Mouse (Mus musculus) hindbrain, embryonic 14.5 days (tissue): ENCODE measurements around the gene Hist1h4d. TPM values are rescaled to one million over a fixed set of nuclear protein-coding genes. Genes with fewer than 3 reads are reported as not detected.
"Not testable (repeated sequence)": the region's sequence is repeated elsewhere in the genome, so short reads cannot be mapped to it uniquely, and the experiment has no call there.

Experiments
- ATAC-seq: fragments of 200-750 bp; cut with Nextera tagmentation; 2 replicates; pipeline ENCODE4 v1.8.0; 2017; ENCODE audit warnings: moderate number of reproducible peaks, mild to moderate bottlenecking, moderate TSS enrichment, moderate library complexity; ENCODE audit not compliant: low FRiP score
- DNase-seq: peaks from one replicate; pipeline ENCODE4 v3.0.0-alpha.2; 2015; ENCODE audit warnings: low spot score
- H3K27ac ChIP-seq: fragments of 300-500 bp; sonication (generic); 2 replicates; pipeline ENCODE4 v1.5.1; 2014; ENCODE audit warnings: mild to moderate bottlenecking, moderate library complexity
- H3K27me3 ChIP-seq: fragments of 300-500 bp; sonication (generic); 2 replicates; pipeline ENCODE4 v1.6.1; 2014; ENCODE audit warnings: mild to moderate bottlenecking, low read length, mixed read lengths; ENCODE audit not compliant: control insufficient read depth, insufficient read depth
- H3K36me3 ChIP-seq: fragments of 300-500 bp; sonication (generic); replicated peaks from 2 replicates; pipeline ENCODE4 v1.6.1; 2014; ENCODE audit not compliant: control insufficient read depth, insufficient read depth
- H3K4me1 ChIP-seq: fragments of 300-500 bp; sonication (generic); replicated peaks from 2 replicates; pipeline ENCODE4 v1.6.1; 2014; ENCODE audit warnings: antibody characterized with exemption, low read length, mixed read lengths; ENCODE audit not compliant: control insufficient read depth, insufficient read depth
- H3K4me2 ChIP-seq: fragments of 300-500 bp; sonication (generic); replicated peaks from 2 replicates; pipeline ENCODE4 v1.6.1; 2014; ENCODE audit warnings: mild to moderate bottlenecking, moderate library complexity
- H3K4me3 ChIP-seq: fragments of 300-500 bp; sonication (generic); replicated peaks from 2 replicates; pipeline ENCODE4 v1.5.1; 2014; ENCODE audit warnings: mild to moderate bottlenecking, low read length
- H3K9ac ChIP-seq: fragments of 300-500 bp; sonication (generic); 2 replicates; pipeline ENCODE4 v1.6.1; 2014
- H3K9me3 ChIP-seq: fragments of 300-500 bp; sonication (generic); 2 replicates; pipeline ENCODE4 v1.6.1; 2016; ENCODE audit warnings: low read length; ENCODE audit not compliant: control insufficient read depth
- WGBS: fragments of 180-500 bp; shearing (Covaris S2); extraction: QIAGEN DNeasy Blood & Tissue Kit; methylation state at CpG from one replicate; pipeline ENCODE4 v1.1.7; 2014; 5-methylcytosine and 5-hydroxymethylcytosine counted together
- polyA plus RNA-seq: library from polyadenylated mRNA; unstranded; fragments of >200 nt; fragmentation: Nextera tagmentation; extraction: Ambion mirVana; gene quantifications from 2 replicates; pipeline ENCODE4 v1.2.1, GENCODE M21; 2014

Gene Hist1h4d
- polyA plus RNA-seq, 1 experiment from 2014 or later, result 37.2 TPM

- Histone ChIP-seq H3K4me3 (peak overlapping the region; percentile 35), H3K9ac (peak overlapping the region; percentile 28), H3K27ac (peak overlapping the region; percentile 85), H3K4me1 (peaks cover 36% of the 10 kb centered on the region), H3K4me2 (peak overlapping the region; percentile 67)
- ATAC-seq, H3K36me3 ChIP-seq, H3K9me3 ChIP-seq, DNase-seq, H3K27me3 ChIP-seq: not testable (repeated sequence)
- WGBS, result 8% methylated on average over 18 of the region's 20 CpGs
Observed at GRCm38 (mm10) chr13:23573034-23573897, 8.1 kb upstream of the Hist1h4d start.

- Histone ChIP-seq H3K27ac (peak within 1 kb of the TSS; percentile 87), H3K4me2 (peak within 1 kb of the TSS; percentile 67), H3K9ac (peak within 1 kb of the TSS; percentile 28), H3K4me3 (peak within 1 kb of the TSS; percentile 35), H3K4me1 (peaks cover 36% of the 10 kb centered on the region)
- WGBS, result under 1% methylated on average over 24 of the region's 42 CpGs
- DNase-seq, result peak; percentile 96
- ATAC-seq, result peak; percentile 93
- H3K9me3 ChIP-seq, H3K36me3 ChIP-seq, H3K27me3 ChIP-seq: not testable (repeated sequence)
Observed at GRCm38 (mm10) chr13:23573898-23574524, 7.4 kb upstream of the Hist1h4d start, which contains the start of the genes Hist1h2bf and Hist1h2ad. Gene Hist1h2bf (minus strand): TSS chr13:23574196. Gene Hist1h2ad (plus strand): TSS chr13:23574381.

GRCm38 (mm10) chr13:23574546-23575170 lies 6.7 kb upstream of the Hist1h4d start:
- ATAC-seq, H3K27me3 ChIP-seq, H3K36me3 ChIP-seq, H3K9me3 ChIP-seq, H3K9ac ChIP-seq: not testable (repeated sequence)
- peak; percentile 37 for DNase-seq
- Histone ChIP-seq H3K4me2 (peak overlapping the region; percentile 67), H3K4me3 (peak overlapping the region; percentile 35), H3K27ac (peak overlapping the region; percentile 87), H3K4me1 (peaks cover 36% of the 10 kb centered on the region)
- WGBS, result under 1% methylated on average over 6 of the region's 39 CpGs

GRCm38 (mm10) chr13:23575271-23575851 lies 6.0 kb upstream of the Hist1h4d start, which contains the start of gene Hist1h3d:
Gene Hist1h3d (plus strand): TSS chr13:23575763.
- DNase-seq (peak; percentile 87), ATAC-seq (peak; percentile 62)
- peak within 1 kb of the TSS; percentile 67 for H3K4me2 ChIP-seq
- H3K36me3 ChIP-seq, result no peaks in the 10 kb centered on the region
- H3K4me1 ChIP-seq, result peaks cover 31% of the 10 kb centered on the region
- peak within 1 kb of the TSS; percentile 35 for H3K4me3 ChIP-seq
- H3K27me3 ChIP-seq, result no peaks in the 10 kb centered on the region
- H3K9ac ChIP-seq, result peak within 1 kb of the TSS; percentile 71
- under 1% methylated on average over 18 of the region's 18 CpGs for WGBS
- peak within 1 kb of the TSS; percentile 87 for H3K27ac ChIP-seq
- no peaks in the 10 kb centered on the region for H3K9me3 ChIP-seq

GRCm38 (mm10) chr13:23575864-23576313 lies 5.5 kb upstream of the Hist1h4d start:
- Histone ChIP-seq H3K4me2 (peak overlapping the region; percentile 67), H3K4me3 (peak overlapping the region; percentile 35), H3K27ac (peak overlapping the region; percentile 67), H3K9ac (peak overlapping the region; percentile 71), H3K4me1 (peaks cover 29% of the 10 kb centered on the region)
- ATAC-seq, H3K9me3 ChIP-seq, H3K36me3 ChIP-seq, DNase-seq, H3K27me3 ChIP-seq: not testable (repeated sequence)
- WGBS, result under 1% methylated on average over 8 of the region's 40 CpGs

GRCm38 (mm10) chr13:23576351-23576881 lies 5.0 kb upstream of the Hist1h4d start:
- Histone ChIP-seq H3K4me2 (peak overlapping the region; percentile 67), H3K9ac (peak overlapping the region; percentile 71), H3K36me3 (no peaks in the 10 kb centered on the region), H3K4me3 (peak overlapping the region; percentile 35), H3K9me3 (no peaks in the 10 kb centered on the region), H3K27ac (peak overlapping the region; percentile 67), H3K27me3 (no peaks in the 10 kb centered on the region), H3K4me1 (peaks cover 29% of the 10 kb centered on the region)
- ATAC-seq, result no peak
- 6% methylated on average over 7 of the region's 7 CpGs for WGBS
- no peak for DNase-seq

GRCm38 (mm10) chr13:23576906-23577639 lies 4.3 kb upstream of the Hist1h4d start:
- ATAC-seq (no peak), DNase-seq (no peak)
- no peak overlapping the region for H3K27ac ChIP-seq
- peak overlapping the region; percentile 67 for H3K4me2 ChIP-seq
- no peaks in the 10 kb centered on the region for H3K36me3 ChIP-seq
- H3K9me3 ChIP-seq, result no peaks in the 10 kb centered on the region
- H3K9ac ChIP-seq, result 0 out of 2 replicates have a peak overlapping the region, but pooled peaks have one; percentile 71
- H3K27me3 ChIP-seq, result no peaks in the 10 kb centered on the region
- H3K4me1 ChIP-seq, result peaks cover 30% of the 10 kb centered on the region
- WGBS, result 56% methylated on average over 6 of the region's 6 CpGs
- H3K4me3 ChIP-seq, result peak overlapping the region; percentile 35; the same call in 1 of the 2 replicates

GRCm38 (mm10) chr13:23577835-23578234 lies 3.6 kb upstream of the Hist1h4d start:
- DNase-seq, result no peak
- Histone ChIP-seq H3K27ac (no peak overlapping the region), H3K4me2 (no peak overlapping the region), H3K4me1 (peaks cover 30% of the 10 kb centered on the region), H3K9ac (no peak overlapping the region), H3K9me3 (no peaks in the 10 kb centered on the region), H3K36me3 (no peaks in the 10 kb centered on the region), H3K27me3 (no peaks in the 10 kb centered on the region), H3K4me3 (no peak overlapping the region)
- WGBS, result 97% methylated on average over 1 of the region's 1 CpGs
- ATAC-seq, result no peak
